Mouse (Mus musculus): ENCODE data around the gene Mmp25. TPM values are rescaled to one million over a fixed set of nuclear protein-coding genes. Genes with fewer than 3 reads are reported as not detected.

Mmp25 gene
- total RNA-seq, 2 experiments from 2014 or later, result 0.12 to 0.16 TPM

Other genes with a start within 250 kb of the Mmp25 start
- gene Vmn2r117, start 165.6 kb downstream of the Mmp25 start, total RNA-seq (2021), result not detected
- 1 to 10 TPM; 6.0 to 6.8 TPM for gene Zfp213, start 81.0 kb downstream of the Mmp25 start, total RNA-seq (2021)
- 10 to 100 TPM; 26.0 to 26.4 TPM for gene Zfp13, start 45.8 kb downstream of the Mmp25 start, total RNA-seq (2021)
- not detected for gene Zscan10, start 44.4 kb downstream of the Mmp25 start, total RNA-seq (2021)
- not detected for gene Bicdl2, start 15.2 kb upstream of the Mmp25 start, total RNA-seq (2021)
- 100 to 1,000 TPM; 126 to 137 TPM for gene Hcfc1r1, start 28.3 kb upstream of the Mmp25 start, total RNA-seq (2021)
- gene Thoc6, start 28.6 kb upstream of the Mmp25 start, total RNA-seq (2021), result 1 to 10 TPM; 5.3 to 7.0 TPM
- 1 to 10 TPM; 8.8 to 9.9 TPM for gene Tnfrsf12a, start 32.2 kb upstream of the Mmp25 start, total RNA-seq (2021)
- not detected for gene Cldn6, start 34.0 kb upstream of the Mmp25 start, total RNA-seq (2021)
- gene Cldn9, start 38.7 kb upstream of the Mmp25 start, total RNA-seq (2021), result under 1 TPM in 1 of 2 experiments, not detected in 1; 0.30 TPM
- gene 1520401A03Rik, start 77.5 kb upstream of the Mmp25 start, total RNA-seq (2021), result under 1 TPM in 1 of 2 experiments, not detected in 1; 0.10 TPM
- gene Pkmyt1, start 81.1 kb upstream of the Mmp25 start, total RNA-seq (2021), result 1 to 10 TPM; 4.1 to 4.7 TPM
- gene Paqr4, start 95.6 kb upstream of the Mmp25 start, total RNA-seq (2021), result 10 to 100 TPM; 58.7 to 62.9 TPM
- gene Kremen2, start 100.6 kb upstream of the Mmp25 start, total RNA-seq (2021), result under 1 TPM; 0.48 to 0.81 TPM
- 100 to 1,000 TPM; 354 to 411 TPM for gene Flywch1, start 126.3 kb upstream of the Mmp25 start, total RNA-seq (2021)
- gene Flywch2, start 140.8 kb upstream of the Mmp25 start, total RNA-seq (2021), result 10 to 100 TPM; 11.4 to 16.2 TPM
- 100 to 1,000 TPM; 420 to 743 TPM for gene Srrm2, start 145.3 kb upstream of the Mmp25 start, total RNA-seq (2021)
- gene Elob, start 183.9 kb upstream of the Mmp25 start, total RNA-seq (2021), result 100 to 1,000 TPM; 330 to 406 TPM
- gene Prss33, start 190.8 kb upstream of the Mmp25 start, total RNA-seq (2021), result not detected
- not detected for gene Prss32, start 198.6 kb upstream of the Mmp25 start, total RNA-seq (2021)
- 1 to 10 TPM; 1.5 to 1.6 TPM for gene Prss41, start 198.9 kb upstream of the Mmp25 start, total RNA-seq (2021)
- gene Prss21, start 222.8 kb upstream of the Mmp25 start, total RNA-seq (2021), result not detected
- not detected for gene Dcpp1, start 235.6 kb upstream of the Mmp25 start, total RNA-seq (2021)
- gene Dcpp2, start 235.6 kb upstream of the Mmp25 start, total RNA-seq (2021), result not detected

Measured in left cerebral cortex, postnatal 36 days (tissue).